Mouse (Mus musculus) 3T3-L1 (cell line): Measurements from ENCODE around the gene Prkcz.
A peak's percentile ranks its signal among the peaks of the same experiment; 100 is the strongest.
"Not testable (repeated sequence)": the region's sequence is repeated elsewhere in the genome, so short reads cannot be mapped to it uniquely, and the experiment has no call there.

Experiments used
- DNase-seq: peaks from one replicate; pipeline ENCODE4 v3.0.0-alpha.2; 2015; ENCODE audit warnings: low read depth, low spot score

Prkcz gene

GRCm38 (mm10) chr4:155359560-155360464 lies 1.3 kb downstream of the Prkcz start:
- DNase-seq, result no peak

DNA sequence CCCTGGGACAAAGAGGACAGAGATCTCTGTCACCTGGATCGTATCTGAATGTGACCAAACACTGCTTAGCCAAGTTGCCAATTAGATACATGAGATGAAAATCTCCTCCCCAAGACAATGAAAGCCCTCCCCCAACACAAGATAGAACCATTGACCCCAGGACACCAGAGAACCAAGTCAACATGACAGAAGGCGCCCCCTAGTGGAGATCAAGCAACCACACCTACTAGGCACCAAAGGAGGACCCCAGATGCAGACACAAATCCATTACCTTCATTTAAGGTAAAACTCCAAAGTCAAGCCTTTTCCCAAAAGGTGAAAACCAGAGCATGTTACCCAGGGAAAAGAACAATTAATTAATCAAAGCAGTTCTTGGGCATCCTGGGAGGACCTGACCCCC lies 3.6 kb downstream of the Prkcz start:
- no peak for DNase-seq

DNA sequence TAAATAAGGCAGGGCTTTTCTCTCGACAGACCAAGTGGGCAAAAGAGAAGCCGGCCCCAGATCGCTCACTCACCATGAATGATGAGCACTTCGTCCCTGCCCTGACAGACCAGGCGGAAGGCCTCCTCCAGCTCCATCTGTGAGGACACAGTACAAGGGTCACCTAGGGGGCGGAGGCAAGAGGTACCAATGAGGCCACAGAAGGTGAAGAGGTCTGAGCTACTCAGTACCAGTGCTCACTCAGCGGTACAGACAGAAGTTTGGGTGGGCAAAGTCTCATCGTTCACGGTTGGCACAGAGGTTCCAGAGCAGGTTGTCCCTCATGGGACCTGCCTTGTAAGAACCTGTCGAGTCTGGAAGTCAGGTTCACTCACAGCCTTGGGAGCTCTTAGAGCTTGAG lies 4.8 kb downstream of the Prkcz start:
- DNase-seq, result no peak

GRCm38 (mm10) chr4:155354546-155354945 lies 6.6 kb downstream of the Prkcz start:
- DNase-seq, result no peak

DNA sequence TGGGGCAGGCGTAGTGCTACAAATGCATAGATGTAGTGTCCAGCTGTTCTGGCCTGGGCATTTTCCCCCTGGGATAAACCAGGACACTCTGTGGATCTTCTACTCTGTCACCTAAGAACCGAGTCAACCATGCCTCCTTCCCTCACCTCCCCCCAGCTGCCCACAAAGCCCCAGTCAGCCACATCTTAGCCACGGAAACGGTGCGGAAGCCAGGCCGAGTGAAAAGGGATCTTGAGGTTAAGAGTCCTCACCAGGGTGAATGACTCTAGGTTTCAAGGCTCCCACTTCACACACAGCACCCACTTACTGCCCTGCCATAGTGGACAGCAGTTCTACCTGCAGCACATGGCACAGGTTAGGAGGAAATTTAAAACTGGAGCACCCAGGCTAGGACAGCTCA lies 7.1 kb downstream of the Prkcz start:
- DNase-seq, result no peak

DNA sequence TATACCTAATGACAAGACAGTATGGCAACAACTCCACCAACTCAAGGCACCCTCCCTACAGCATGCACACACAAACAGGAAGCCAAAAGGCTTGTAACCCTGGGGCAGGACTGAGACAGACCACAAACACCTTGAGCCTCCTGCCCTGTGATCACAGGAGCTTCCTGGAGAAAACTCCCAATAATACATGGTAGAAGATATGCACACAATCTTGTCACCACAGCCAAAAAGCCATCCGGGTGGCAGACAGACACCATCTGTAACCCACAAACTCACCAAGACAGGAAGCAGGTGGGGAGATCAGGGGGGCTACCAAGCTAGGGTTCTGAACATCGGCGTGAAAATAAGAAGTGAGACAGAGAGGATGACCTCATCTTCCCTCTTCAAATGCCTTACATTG lies 8.6 kb downstream of the Prkcz start:
- DNase-seq, result no peak

DNA sequence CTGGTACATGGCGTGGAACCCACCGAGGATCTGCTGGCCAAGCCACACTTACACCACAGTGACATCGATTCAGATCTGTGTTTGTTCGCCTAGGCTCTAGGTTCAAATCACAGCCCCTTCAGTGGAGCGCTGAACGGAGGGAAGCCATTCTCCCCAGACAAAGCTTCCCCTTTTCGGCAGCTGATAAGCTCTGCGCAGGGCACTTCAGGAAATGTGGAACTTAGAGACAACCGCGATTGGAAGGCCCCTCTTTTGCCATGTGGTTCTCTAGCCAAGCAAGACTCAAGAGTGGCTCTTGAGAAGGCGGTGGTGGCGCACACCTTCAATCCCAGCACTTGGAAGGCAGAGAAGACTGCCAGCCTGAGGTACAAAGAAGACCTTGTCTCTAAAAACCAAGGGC lies 14.8 kb downstream of the Prkcz start:
- no peak for DNase-seq

- DNase-seq, result no peak
Observed at GRCm38 (mm10) chr4:155345608-155345953, 15.6 kb downstream of the Prkcz start.

DNA sequence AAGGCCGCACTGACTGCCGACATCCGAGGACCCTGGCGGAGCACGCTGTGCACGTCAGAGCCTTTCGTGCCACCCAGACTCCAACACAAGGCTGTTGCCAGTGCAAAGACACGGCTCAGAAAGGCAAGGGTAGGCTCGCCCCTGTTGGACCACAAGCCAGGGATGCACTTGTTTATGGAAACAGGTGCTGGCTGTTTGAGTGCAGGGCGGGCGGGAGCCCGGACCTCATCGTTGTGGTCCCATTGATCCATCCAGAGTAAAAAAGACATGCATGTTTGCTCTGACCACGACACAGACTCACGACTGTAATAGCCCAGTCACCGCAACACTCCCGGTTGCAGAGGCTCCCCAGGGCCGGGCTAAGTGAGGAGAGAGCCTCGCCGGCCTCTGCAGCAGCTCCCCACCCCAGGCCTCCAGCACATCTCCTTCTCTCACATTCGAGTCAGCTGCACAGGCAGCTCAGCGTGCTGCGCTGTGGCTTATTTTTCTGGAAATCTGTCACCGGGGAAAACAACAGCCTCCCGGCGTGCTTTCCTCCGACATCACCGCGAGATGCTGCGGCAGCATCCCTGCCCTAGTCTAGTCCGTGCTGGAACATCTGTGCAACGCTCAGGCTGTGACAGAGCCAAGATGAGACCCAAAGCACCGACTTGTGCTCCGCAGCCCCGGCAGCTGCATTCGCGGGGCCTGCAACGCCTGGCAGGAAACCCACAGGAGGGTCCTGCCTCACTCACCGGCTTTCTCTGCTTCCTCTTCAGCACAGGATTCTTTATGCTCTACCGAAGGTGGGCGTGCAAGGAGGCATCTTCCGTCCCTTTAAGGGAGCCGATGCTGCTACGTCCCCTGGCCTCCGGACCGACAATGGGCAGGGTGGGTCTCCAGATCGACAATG lies 16.2 kb downstream of the Prkcz start:
- DNase-seq, result no peak

- no peak for DNase-seq
Observed at GRCm38 (mm10) chr4:155344299-155344600, 16.9 kb downstream of the Prkcz start.

DNA sequence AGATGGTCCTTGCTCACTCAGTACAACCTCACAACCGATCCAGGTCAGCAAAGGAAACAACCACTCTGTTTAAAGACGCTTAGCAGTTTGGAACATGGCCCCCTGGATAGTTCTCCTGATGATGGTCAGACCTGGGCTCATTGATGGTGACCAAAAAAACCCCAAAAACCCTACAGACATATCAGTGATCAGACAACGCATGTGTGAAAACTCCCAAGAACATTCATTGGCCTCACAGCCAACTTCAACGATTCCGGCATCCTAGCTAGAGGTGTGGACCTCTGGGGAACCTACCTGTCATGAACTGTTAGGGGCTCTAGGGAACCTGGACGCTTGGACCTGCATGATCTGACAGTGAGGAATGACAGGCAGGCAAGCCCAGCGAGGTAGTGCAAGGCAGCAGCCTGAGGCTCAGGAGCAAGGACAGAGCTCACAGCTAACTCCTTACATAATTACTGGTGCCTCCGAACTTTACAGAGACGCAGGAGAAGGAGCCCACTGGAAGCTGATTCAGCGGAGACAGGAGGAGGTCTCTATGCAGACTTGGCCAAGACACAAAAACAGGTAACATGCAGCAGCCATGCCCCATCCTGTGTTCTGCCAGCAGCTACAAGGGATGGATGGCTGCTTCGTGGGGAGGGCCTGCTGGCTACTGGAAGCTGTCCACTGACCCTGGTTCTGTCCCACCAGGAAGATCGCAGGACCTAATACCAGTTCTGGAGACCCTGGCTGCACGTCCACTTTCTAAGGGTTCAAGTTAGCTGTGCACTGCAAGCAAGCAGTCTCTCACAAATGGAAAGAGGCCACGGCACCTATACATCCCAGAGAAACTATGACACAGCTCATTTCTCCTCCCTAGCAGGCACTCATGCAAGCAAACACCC lies 17.5 kb downstream of the Prkcz start:
- no peak for DNase-seq

DNA sequence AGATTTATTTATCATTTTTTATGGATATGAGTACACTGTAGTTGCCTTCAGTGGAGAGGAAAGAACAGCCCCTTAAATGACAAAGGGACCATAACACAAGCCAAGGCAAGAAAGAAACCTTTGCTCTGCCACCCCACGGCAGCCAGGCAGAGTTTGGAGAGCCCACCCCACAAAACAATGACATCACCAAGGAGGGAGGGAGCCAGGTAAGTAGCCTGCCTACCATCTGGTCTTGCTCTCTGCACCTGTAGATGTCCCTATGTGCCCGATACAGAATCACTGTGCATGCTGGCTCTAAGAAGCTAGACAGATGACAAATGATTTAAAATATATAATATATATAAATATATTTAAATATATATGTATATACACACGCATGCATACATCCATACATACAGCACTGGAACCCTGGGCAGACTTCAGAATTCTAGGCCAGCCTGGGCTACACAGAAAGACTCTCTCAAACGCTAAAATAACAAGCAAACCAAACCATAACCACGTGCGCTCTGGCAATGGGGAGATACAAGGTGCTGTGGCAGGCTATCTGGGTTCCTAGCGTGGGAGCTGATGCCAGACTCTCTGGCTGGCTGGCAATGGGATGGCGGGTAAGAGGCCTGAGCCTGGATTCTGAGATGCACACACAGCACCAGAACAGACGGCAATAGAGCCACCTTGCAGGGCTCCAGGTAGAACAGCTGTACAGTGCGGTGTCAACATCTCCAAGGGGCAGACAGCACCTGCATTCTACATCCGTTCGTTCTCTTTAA lies 24.7 kb downstream of the Prkcz start:
- DNase-seq, result no peak

- DNase-seq, result no peak
Observed at GRCm38 (mm10) chr4:155332253-155332652, 28.9 kb downstream of the Prkcz start.

GRCm38 (mm10) chr4:155328385-155328784 lies 32.8 kb downstream of the Prkcz start:
- not testable (repeated sequence) for DNase-seq

GRCm38 (mm10) chr4:155325773-155326172 lies 35.4 kb downstream of the Prkcz start:
- no peak for DNase-seq

- DNase-seq, result no peak
Observed at GRCm38 (mm10) chr4:155324511-155324910, 36.6 kb downstream of the Prkcz start.

GRCm38 (mm10) chr4:155323081-155323795 lies 37.9 kb downstream of the Prkcz start:
- DNase-seq, result no peak

DNA sequence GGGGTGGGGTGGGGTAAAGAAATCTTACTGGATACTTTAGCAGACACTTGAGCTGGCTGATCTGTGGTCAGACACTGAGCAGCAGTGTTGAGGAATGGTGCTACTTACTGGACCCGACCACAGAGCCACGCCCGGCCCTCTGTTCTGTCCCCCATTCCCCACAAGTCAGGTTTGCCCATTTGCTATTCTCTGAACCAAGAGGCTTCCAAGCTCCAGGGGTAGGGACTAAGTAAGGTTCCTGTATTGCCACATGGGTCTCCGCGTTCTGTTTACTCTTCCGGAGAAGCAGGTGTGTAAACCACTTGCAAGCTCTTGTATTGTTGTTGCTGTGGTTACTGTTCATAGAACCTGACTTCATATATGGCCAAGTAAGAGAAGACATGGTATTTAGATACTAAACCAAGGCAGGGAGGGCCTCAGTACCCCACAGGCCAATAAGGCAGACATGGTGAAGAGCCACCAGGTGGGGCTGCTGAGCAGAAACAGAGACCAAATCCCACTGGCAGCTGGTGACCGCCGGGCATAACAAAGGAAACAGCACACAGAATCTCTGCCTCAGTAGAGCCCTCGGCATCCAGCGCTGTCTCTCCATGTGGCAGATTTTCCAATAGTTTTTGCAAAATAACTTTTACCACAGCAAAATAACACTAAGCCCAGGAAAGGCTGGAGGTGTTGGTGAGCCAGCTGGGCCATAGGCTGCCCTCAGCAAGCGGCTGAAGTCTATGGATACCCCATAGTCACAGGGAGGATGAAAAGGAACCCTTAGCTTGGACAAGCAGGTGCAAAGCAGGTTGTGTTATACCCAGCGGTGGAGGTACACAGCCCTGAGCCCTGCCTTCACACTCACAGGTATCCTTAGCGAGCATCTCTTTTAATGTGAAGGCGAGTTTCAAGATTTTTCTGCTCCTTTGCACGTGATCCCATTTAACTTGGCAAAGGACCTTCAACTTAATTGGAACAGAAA lies 40.6 kb downstream of the Prkcz start:
- peak; percentile 68 for DNase-seq

DNA sequence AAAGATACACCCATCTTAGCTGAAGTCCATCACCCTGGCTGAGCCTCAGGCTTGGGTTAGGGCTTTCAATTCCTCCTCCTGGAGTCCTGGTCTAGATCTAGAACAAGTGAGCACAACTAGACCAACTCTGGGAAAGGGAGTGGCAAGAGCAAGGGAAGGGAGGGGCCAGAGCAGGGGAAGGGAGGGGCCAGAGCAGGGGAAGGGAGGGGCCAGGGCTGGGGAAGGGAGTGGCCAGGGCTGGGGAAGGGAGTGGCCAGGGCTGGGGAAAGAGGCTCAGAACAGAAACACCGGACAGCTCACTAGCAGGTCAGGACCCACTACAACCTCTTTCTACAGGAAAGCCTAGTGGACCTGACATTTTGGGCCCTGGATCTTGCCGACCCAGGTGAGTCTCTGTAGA lies 42.9 kb downstream of the Prkcz start:
- DNase-seq, result no peak
